Mouse (Mus musculus) myocyte (in vitro differentiated cells): ENCODE results near the gene Ppm1e.

Experiments
- CEBPB ChIP-seq: IDR thresholded peaks from 2 replicates; pipeline ENCODE4 v1.6.1; 2011; ENCODE audit warnings: mild to moderate bottlenecking, moderate library complexity; ENCODE audit not compliant: poor library complexity, insufficient read depth, severe bottlenecking
- E2F4 ChIP-seq: IDR thresholded peaks from one replicate; pipeline ENCODE4 v1.6.1; 2011; ENCODE audit warnings: mild to moderate bottlenecking, control low read depth, moderate library complexity; ENCODE audit not compliant: insufficient read depth
- MAX ChIP-seq: IDR thresholded peaks from one replicate; pipeline ENCODE4 v1.6.1; 2011; ENCODE audit warnings: low read depth, mild to moderate bottlenecking, control low read depth
- MYOD1 ChIP-seq, 3 experiments: IDR thresholded peaks; one replicate each; pipeline ENCODE4 v1.6.1; 2011; ENCODE audit warnings: control low read depth in 2 of 3, low read depth in 2 of 3, mild to moderate bottlenecking in 2 of 3, moderate library complexity in 1 of 3; ENCODE audit not compliant: insufficient read length in 2 of 3, control insufficient read depth in 1 of 3
- MYOG ChIP-seq, 3 experiments: IDR thresholded peaks; one replicate each; pipeline ENCODE4 v1.6.1; 2011; ENCODE audit warnings: control low read depth in 2 of 3, low read depth in 2 of 3, mild to moderate bottlenecking in 2 of 3; ENCODE audit not compliant: insufficient read length in 2 of 3, control insufficient read depth in 1 of 3, insufficient read depth in 1 of 3
- POLR2A ChIP-seq: IDR thresholded peaks from one replicate; pipeline ENCODE4 v1.6.1; 2011; ENCODE audit warnings: low read depth, mild to moderate bottlenecking, control low read depth, moderate library complexity; ENCODE audit not compliant: insufficient read length
- POLR2AphosphoS2 ChIP-seq: IDR thresholded peaks from one replicate; pipeline ENCODE4 v1.6.1; 2011; ENCODE audit warnings: low read depth, control low read depth; ENCODE audit not compliant: insufficient read length
- REST ChIP-seq: IDR thresholded peaks from one replicate; pipeline ENCODE4 v1.6.1; 2011; ENCODE audit warnings: mild to moderate bottlenecking, control low read depth, moderate library complexity; ENCODE audit not compliant: insufficient read depth, insufficient read length
- TCF12 ChIP-seq: IDR thresholded peaks from one replicate; pipeline ENCODE4 v1.6.1; 2011; ENCODE audit warnings: mild to moderate bottlenecking, control low read depth; ENCODE audit not compliant: poor library complexity, insufficient read depth, severe bottlenecking

DNA sequence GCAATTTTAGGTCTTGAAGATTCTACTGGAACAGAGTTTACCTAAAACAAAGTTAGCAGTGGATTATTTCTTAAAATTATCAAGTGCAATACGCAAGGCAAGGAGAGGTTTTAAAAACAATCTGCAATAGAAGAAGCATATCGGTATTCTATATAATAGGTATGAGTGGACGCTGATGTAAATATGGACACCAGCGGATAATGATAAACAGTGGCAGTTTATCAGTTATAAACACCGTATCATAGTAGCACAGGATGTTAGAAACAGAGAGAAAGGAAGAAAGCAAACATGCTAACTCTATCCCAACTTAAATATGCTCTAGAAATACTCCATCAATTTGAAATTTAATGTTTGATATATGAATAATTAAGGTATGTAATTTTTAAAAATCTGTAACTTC, 6.3 kb upstream of the Ppm1e start:
- TF ChIP-seq POLR2A (no peak), REST (no peak), CEBPB (no peak), TCF12 (no peak), MAX (no peak), E2F4 (no peak), MYOD1 (IDR thresholded peaks at IDR 0.05; ENCODE audit: control insufficient read depth in 1 of 3, insufficient read length in 2 of 3, low read depth in 2 of 3) (no peak), MYOG (IDR thresholded peaks at IDR 0.05; ENCODE audit: control insufficient read depth in 1 of 3, insufficient read depth in 1 of 3, insufficient read length in 2 of 3, low read depth in 2 of 3) (no peak), POLR2AphosphoS2 (no peak)
